Mouse (Mus musculus) G1E (cell line): ENCODE data around the gene Sppl3.

Experiments used
- CTCF ChIP-seq: IDR thresholded peaks from 2 replicates; pipeline ENCODE4 v1.5.1; 2012; ENCODE audit warnings: low read depth, low read length, inconsistent platforms, mixed read lengths
- GATA1 ChIP-seq: IDR thresholded peaks from 2 replicates; pipeline ENCODE4 v1.6.1; 2012; ENCODE audit warnings: borderline replicate concordance, low read length, inconsistent platforms, mixed read lengths
- TAL1 ChIP-seq: conservative IDR thresholded peaks from 2 replicates; pipeline ENCODE4 v1.6.1; 2012; ENCODE audit warnings: low read depth, low read length, inconsistent platforms, mixed read lengths

DNA sequence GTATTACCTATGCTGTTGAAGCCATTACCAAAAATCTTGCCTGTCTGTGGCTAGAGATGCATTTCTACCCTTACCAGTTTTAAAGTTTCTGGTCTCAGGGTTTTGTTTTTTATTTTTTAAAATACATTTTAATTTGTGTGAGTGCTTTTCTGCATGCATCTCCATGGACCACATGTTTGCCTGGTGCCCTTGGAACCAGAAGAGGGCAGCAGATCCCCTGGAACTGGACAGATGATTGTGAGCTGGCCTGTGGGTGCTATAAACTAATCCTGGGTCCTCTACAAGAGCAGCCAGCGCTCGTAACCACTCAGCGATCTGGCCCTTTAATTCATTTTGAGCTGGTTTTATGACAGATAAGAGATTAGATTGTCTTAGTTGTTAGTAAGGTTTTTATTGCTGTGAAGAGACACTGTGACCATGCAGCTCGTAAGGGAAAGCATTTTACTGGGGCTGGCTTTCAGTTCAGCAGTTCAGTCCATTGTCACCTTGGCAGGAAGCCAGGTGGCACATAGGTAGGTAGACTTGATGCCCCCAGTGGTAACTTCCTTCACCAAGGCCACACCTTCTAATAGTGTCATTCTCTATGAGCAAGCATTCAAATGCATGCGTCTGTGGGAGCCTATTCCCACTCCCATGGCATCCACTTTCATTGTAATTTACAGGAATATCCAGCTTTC, 78.8 kb downstream of the Sppl3 start:
- no peak for TF ChIP-seq CTCF
- no peak for TF ChIP-seq TAL1
- no peak for TF ChIP-seq GATA1
